Mouse (Mus musculus) hindbrain, embryonic 11.5 days (tissue): ENCODE data around the gene 9930111J21Rik1. TPM values are rescaled to one million over a fixed set of nuclear protein-coding genes. Genes with fewer than 3 reads are reported as not detected.
"Not testable (repeated sequence)": the region's sequence is repeated elsewhere in the genome, so short reads cannot be mapped to it uniquely, and the experiment has no call there.

Source experiments
- ATAC-seq: fragments of 200-750 bp; cut with Nextera tagmentation; 2 replicates; pipeline ENCODE4 v1.8.0; 2017; ENCODE audit warnings: mild to moderate bottlenecking, moderate TSS enrichment, moderate library complexity; ENCODE audit not compliant: low FRiP score
- DNase-seq: peaks from one replicate; pipeline ENCODE4 v3.0.0-alpha.2; 2015; ENCODE audit warnings: low spot score
- H3K27ac ChIP-seq: fragments of 300-500 bp; sonication (generic); 2 replicates; pipeline ENCODE4 v1.5.1; 2014; ENCODE audit warnings: mild to moderate bottlenecking, low read depth, low read length
- H3K27me3 ChIP-seq: fragments of 300-500 bp; sonication (generic); 2 replicates; pipeline ENCODE4 v1.6.1; 2014; ENCODE audit warnings: mild to moderate bottlenecking, low read length, moderate library complexity, mixed read lengths; ENCODE audit not compliant: control insufficient read depth, insufficient read depth
- H3K36me3 ChIP-seq: fragments of 300-500 bp; sonication (generic); 2 replicates; pipeline ENCODE4 v1.6.1; 2014; ENCODE audit warnings: mild to moderate bottlenecking, low read length, moderate library complexity, mixed read lengths; ENCODE audit not compliant: control insufficient read depth, insufficient read depth
- H3K4me1 ChIP-seq: fragments of 300-500 bp; sonication (generic); replicated peaks from 2 replicates; pipeline ENCODE4 v1.6.1; 2014; ENCODE audit warnings: low read length, mixed read lengths; ENCODE audit not compliant: control insufficient read depth, insufficient read depth
- H3K4me2 ChIP-seq: fragments of 300-500 bp; sonication (generic); replicated peaks from 2 replicates; pipeline ENCODE4 v1.6.1; 2014; ENCODE audit warnings: mild to moderate bottlenecking, low read depth, low read length
- H3K4me3 ChIP-seq: fragments of 300-500 bp; sonication (generic); 2 replicates; pipeline ENCODE4 v1.5.1; 2014; ENCODE audit warnings: low read depth, low read length
- H3K9ac ChIP-seq: fragments of 300-500 bp; sonication (generic); 2 replicates; pipeline ENCODE4 v1.6.1; 2014; ENCODE audit warnings: low read depth, low read length
- H3K9me3 ChIP-seq: fragments of 300-500 bp; sonication (generic); 2 replicates; pipeline ENCODE4 v1.6.1; 2016; ENCODE audit warnings: low read length; ENCODE audit not compliant: control insufficient read depth
- WGBS: fragments of 180-500 bp; shearing (Covaris S2); extraction: QIAGEN DNeasy Blood & Tissue Kit; methylation state at CpG from one replicate; pipeline ENCODE4 v1.1.7; 2014; 5-methylcytosine and 5-hydroxymethylcytosine counted together
- polyA plus RNA-seq: library from polyadenylated mRNA; unstranded; fragments of >200 nt; fragmentation: Nextera tagmentation; extraction: Ambion mirVana; gene quantifications from 2 replicates; pipeline ENCODE4 v1.2.1, GENCODE M21; 2014

9930111J21Rik1 gene
- polyA plus RNA-seq, 1 experiment from 2014 or later, result 0.54 TPM

GRCm38 (mm10) chr11:48933422-48933821 is 45.8 kb downstream of the 9930111J21Rik1 start:
- H3K4me1 ChIP-seq, H3K4me2 ChIP-seq, H3K9me3 ChIP-seq, DNase-seq, H3K27me3 ChIP-seq, H3K9ac ChIP-seq, ATAC-seq, H3K36me3 ChIP-seq, H3K27ac ChIP-seq, H3K4me3 ChIP-seq: not testable (repeated sequence)
- 94% methylated on average over 1 of the region's 1 CpGs for WGBS

- H3K9ac ChIP-seq, H3K36me3 ChIP-seq, ATAC-seq, H3K27me3 ChIP-seq, H3K4me1 ChIP-seq, H3K27ac ChIP-seq, H3K9me3 ChIP-seq, H3K4me3 ChIP-seq, H3K4me2 ChIP-seq, DNase-seq: not testable (repeated sequence)
- WGBS, result 96% methylated on average over 1 of the region's 1 CpGs
Observed at GRCm38 (mm10) chr11:48928068-48928467, 51.1 kb downstream of the 9930111J21Rik1 start.

GRCm38 (mm10) chr11:48926437-48926836 is 52.8 kb downstream of the 9930111J21Rik1 start:
- not testable (repeated sequence) for H3K4me3 ChIP-seq, H3K9me3 ChIP-seq, H3K9ac ChIP-seq, ATAC-seq, H3K4me1 ChIP-seq, H3K36me3 ChIP-seq, DNase-seq, H3K27ac ChIP-seq, H3K27me3 ChIP-seq, H3K4me2 ChIP-seq

GRCm38 (mm10) chr11:48923818-48924217 is 55.4 kb downstream of the 9930111J21Rik1 start:
- H3K9ac ChIP-seq, ATAC-seq, H3K9me3 ChIP-seq, H3K27ac ChIP-seq, H3K27me3 ChIP-seq, H3K36me3 ChIP-seq, H3K4me1 ChIP-seq, H3K4me3 ChIP-seq, H3K4me2 ChIP-seq, DNase-seq: not testable (repeated sequence)
- 75% methylated on average over 5 of the region's 5 CpGs for WGBS

GRCm38 (mm10) chr11:48918380-48918779 is 60.8 kb downstream of the 9930111J21Rik1 start:
- DNase-seq (no peak), ATAC-seq (no peak)
- Histone ChIP-seq H3K27ac (no peak overlapping the region), H3K4me3 (no peak overlapping the region), H3K4me2 (no peak overlapping the region), H3K36me3 (no peaks in the 10 kb centered on the region), H3K9ac (no peak overlapping the region), H3K27me3 (no peaks in the 10 kb centered on the region), H3K4me1 (no peaks in the 10 kb centered on the region), H3K9me3 (no peaks in the 10 kb centered on the region)
- WGBS, result 85% methylated on average over 3 of the region's 3 CpGs

- 90% methylated on average over 1 of the region's 1 CpGs for WGBS
- no peak overlapping the region for H3K27ac ChIP-seq
- no peaks in the 10 kb centered on the region for H3K4me1 ChIP-seq
- no peaks in the 10 kb centered on the region for H3K9me3 ChIP-seq
- no peaks in the 10 kb centered on the region for H3K36me3 ChIP-seq
- H3K4me3 ChIP-seq, result no peak overlapping the region
- no peak for ATAC-seq
- no peak for DNase-seq
- no peak overlapping the region for H3K4me2 ChIP-seq
- no peak overlapping the region for H3K9ac ChIP-seq
- no peaks in the 10 kb centered on the region for H3K27me3 ChIP-seq
Observed at GRCm38 (mm10) chr11:48913611-48914010, 65.6 kb downstream of the 9930111J21Rik1 start.

- H3K4me2 ChIP-seq, result no peak overlapping the region
- H3K4me1 ChIP-seq, result no peaks in the 10 kb centered on the region
- H3K27me3 ChIP-seq, result no peaks in the 10 kb centered on the region
- ATAC-seq, result no peak
- H3K4me3 ChIP-seq, result no peak overlapping the region
- no peak for DNase-seq
- no peak overlapping the region for H3K9ac ChIP-seq
- H3K9me3 ChIP-seq, result no peaks in the 10 kb centered on the region
- H3K27ac ChIP-seq, result no peak overlapping the region
- WGBS, result 45% methylated on average over 1 of the region's 1 CpGs
- H3K36me3 ChIP-seq, result no peaks in the 10 kb centered on the region
Observed at GRCm38 (mm10) chr11:48908459-48908858, 70.7 kb downstream of the 9930111J21Rik1 start.

GRCm38 (mm10) chr11:48902021-48902420 is 77.2 kb downstream of the 9930111J21Rik1 start, which contains the start of gene Gm5431:
Gm5431 (minus strand) TSS chr11:48902214.
- WGBS, result 91% methylated on average over 2 of the region's 2 CpGs
- no peak for ATAC-seq
- H3K36me3 ChIP-seq, result no peaks in the 10 kb centered on the region
- no peak within 1 kb of the TSS for H3K4me2 ChIP-seq
- no peak within 1 kb of the TSS for H3K9ac ChIP-seq
- no peaks in the 10 kb centered on the region for H3K4me1 ChIP-seq
- H3K27me3 ChIP-seq, result no peaks in the 10 kb centered on the region
- no peak for DNase-seq
- no peaks in the 10 kb centered on the region for H3K9me3 ChIP-seq
- H3K27ac ChIP-seq, result no peak within 1 kb of the TSS
- no peak within 1 kb of the TSS for H3K4me3 ChIP-seq

GRCm38 (mm10) chr11:48901567-48901930 is 77.6 kb downstream of the 9930111J21Rik1 start:
- not testable (repeated sequence) for H3K9ac ChIP-seq, H3K27me3 ChIP-seq, H3K4me1 ChIP-seq, H3K4me3 ChIP-seq, H3K27ac ChIP-seq, ATAC-seq, H3K36me3 ChIP-seq, DNase-seq, H3K4me2 ChIP-seq, H3K9me3 ChIP-seq
- WGBS, result 88% methylated on average over 1 of the region's 1 CpGs
